Mouse (Mus musculus) ES-Bruce4 (cell line): Measurements from ENCODE around the gene Prep. TPM values are rescaled to one million over a fixed set of nuclear protein-coding genes. Genes with fewer than 3 reads are reported as not detected.
A peak's percentile ranks its signal among the peaks of the same experiment; 100 is the strongest.

ENCODE experiments used
- H3K27ac ChIP-seq: 2 replicates; pipeline ENCODE4 v1.5.1; 2012; ENCODE audit warnings: low read length, inconsistent platforms; ENCODE audit not compliant: insufficient read depth
- H3K27me3 ChIP-seq: 2 replicates; pipeline ENCODE4 v1.6.1; 2012; ENCODE audit warnings: mild to moderate bottlenecking, low read length, inconsistent platforms; ENCODE audit not compliant: control insufficient read depth, poor library complexity, insufficient read depth, severe bottlenecking
- H3K36me3 ChIP-seq: 2 replicates; pipeline ENCODE4 v1.6.1; 2012; ENCODE audit warnings: inconsistent platforms, mild to moderate bottlenecking, low read length, moderate library complexity; ENCODE audit not compliant: control insufficient read depth, poor library complexity, insufficient read depth, severe bottlenecking
- H3K4me1 ChIP-seq: one replicate; pipeline ENCODE4 v1.8.1; 2011; ENCODE audit warnings: low read length; ENCODE audit not compliant: control insufficient read depth, insufficient read depth
- H3K4me3 ChIP-seq: 2 replicates; pipeline ENCODE4 v1.5.1; 2011; ENCODE audit warnings: low read depth, mild to moderate bottlenecking, low read length
- H3K9ac ChIP-seq: 2 replicates; pipeline ENCODE4 v1.6.1; 2012; ENCODE audit warnings: low read depth, mild to moderate bottlenecking, inconsistent platforms; ENCODE audit not compliant: poor library complexity, severe bottlenecking
- H3K9me3 ChIP-seq: replicated peaks from 2 replicates; pipeline ENCODE4 v1.6.1; 2012; ENCODE audit warnings: mild to moderate bottlenecking, low read length, inconsistent platforms; ENCODE audit not compliant: control insufficient read depth, poor library complexity, insufficient read depth, severe bottlenecking
- CTCF ChIP-seq: IDR thresholded peaks from one replicate; pipeline ENCODE4 v1.8.1; 2011; ENCODE audit warnings: low read depth, low read length
- EP300 ChIP-seq: IDR thresholded peaks from 2 replicates; pipeline ENCODE4 v1.6.1; 2011; ENCODE audit warnings: low read depth, low read length; ENCODE audit not compliant: insufficient read depth
- POLR2A ChIP-seq: IDR thresholded peaks from one replicate; pipeline ENCODE4 v1.8.1; 2011; ENCODE audit warnings: low read length; ENCODE audit not compliant: insufficient read depth
- polyA plus RNA-seq: library from polyadenylated mRNA; stranded (reverse); fragments of >200 nt; gene quantifications from 2 replicates; pipeline ENCODE4 v1.2.4, GENCODE M21; 2011; ENCODE audit warnings: low read depth; ENCODE audit not compliant: missing spikeins, insufficient read depth, insufficient read length

Prep gene
- polyA plus RNA-seq, 1 experiment: 24.1 TPM

GRCm38 (mm10) chr10:45091462-45092079 lies 24.6 kb downstream of the Prep start:
- no peak overlapping the region for H3K9ac ChIP-seq
- H3K27ac ChIP-seq: peak overlapping the region; percentile 60
- H3K36me3 ChIP-seq: peaks cover 11% of the 10 kb centered on the region
- no peaks in the 10 kb centered on the region for H3K9me3 ChIP-seq
- TF ChIP-seq POLR2A: no peak
- TF ChIP-seq CTCF: no peak
- peak; percentile 90 for TF ChIP-seq EP300
- H3K27me3 ChIP-seq: no peaks in the 10 kb centered on the region
- H3K4me3 ChIP-seq: no peak overlapping the region
- H3K4me1 ChIP-seq: peaks cover 6% of the 10 kb centered on the region

- Histone ChIP-seq H3K4me3 (peak overlapping the region; percentile 26; the same call in 1 of the 2 replicates), H3K9ac (no peak overlapping the region), H3K27me3 (no peaks in the 10 kb centered on the region), H3K9me3 (no peaks in the 10 kb centered on the region), H3K4me1 (peaks cover 6% of the 10 kb centered on the region), H3K36me3 (peaks cover 14% of the 10 kb centered on the region), H3K27ac (peak overlapping the region; percentile 93)
- TF ChIP-seq CTCF (no peak), EP300 (peak; percentile 80)
These were observed 25.4 kb downstream of the Prep start for GRCm38 (mm10) chr10:45092080-45093056.

GRCm38 (mm10) chr10:45098751-45099150 lies 31.7 kb downstream of the Prep start:
- H3K27ac ChIP-seq: no peak overlapping the region
- no peaks in the 10 kb centered on the region for H3K9me3 ChIP-seq
- peaks cover 2% of the 10 kb centered on the region for H3K4me1 ChIP-seq
- H3K36me3 ChIP-seq: peaks cover 20% of the 10 kb centered on the region
- TF ChIP-seq EP300 (no peak), CTCF (no peak), POLR2A (no peak)
- no peak overlapping the region for H3K9ac ChIP-seq
- no peak overlapping the region for H3K4me3 ChIP-seq
- H3K27me3 ChIP-seq: no peaks in the 10 kb centered on the region

GRCm38 (mm10) chr10:45100473-45100872 lies 33.5 kb downstream of the Prep start:
- no peaks in the 10 kb centered on the region for H3K27me3 ChIP-seq
- no peaks in the 10 kb centered on the region for H3K9me3 ChIP-seq
- TF ChIP-seq EP300: no peak
- H3K36me3 ChIP-seq: peaks cover 16% of the 10 kb centered on the region
- no peak overlapping the region for H3K9ac ChIP-seq
- H3K4me1 ChIP-seq: peaks cover 2% of the 10 kb centered on the region
- H3K4me3 ChIP-seq: no peak overlapping the region
- no peak overlapping the region for H3K27ac ChIP-seq

GRCm38 (mm10) chr10:45103184-45103583 lies 36.2 kb downstream of the Prep start:
- 0 out of 2 replicates have a peak, but pooled peaks cover 6% of the 10 kb centered on the region for H3K36me3 ChIP-seq

GRCm38 (mm10) chr10:45104098-45104497 lies 37.1 kb downstream of the Prep start:
- no peaks in the 10 kb centered on the region for H3K9me3 ChIP-seq
- H3K9ac ChIP-seq: no peak overlapping the region
- no peaks in the 10 kb centered on the region for H3K27me3 ChIP-seq
- H3K4me1 ChIP-seq: no peaks in the 10 kb centered on the region
- no peak for TF ChIP-seq POLR2A
- TF ChIP-seq EP300: no peak
- no peak for TF ChIP-seq CTCF
- H3K27ac ChIP-seq: no peak overlapping the region
- H3K4me3 ChIP-seq: no peak overlapping the region
- H3K36me3 ChIP-seq: peaks cover 12% of the 10 kb centered on the region

More at GRCm38 (mm10) chr10:45103184-45103583, 36.2 kb downstream of the Prep start:
- no peak for TF ChIP-seq POLR2A
- no peak for TF ChIP-seq CTCF
- no peak for TF ChIP-seq EP300
- H3K9me3 ChIP-seq: no peaks in the 10 kb centered on the region
- H3K27ac ChIP-seq: no peak overlapping the region
- no peak overlapping the region for H3K4me3 ChIP-seq
- H3K9ac ChIP-seq: no peak overlapping the region
- H3K4me1 ChIP-seq: no peaks in the 10 kb centered on the region
- H3K27me3 ChIP-seq: no peaks in the 10 kb centered on the region
